10 mouse cellular contexts compared by ENCODE assay signal in genomic region chr2:80819268-80819667, GRCm38 (mm10).
"Had no signal": no experiment of that assay in that cellular context is flagged by ENCODE, and none has a peak within 500 bp of the region (broad histone marks: within the 10 kb centered on the region; RNA-seq: fewer than 3 reads in every experiment).

No protein-coding gene starts in this region.

- ATAC-seq: liver, embryonic 12.5 days; midbrain, embryonic 15.5 days had no signal

- DNase-seq: kidney, adult 9 months; layer of hippocampus, adult 9-11 months; liver; lung, adult 18-20 months; retina, postnatal 1 day; right cerebral cortex, postnatal 25 days; spleen, adult 18-20 months; thymus, postnatal 36 days had no signal
